Mouse (Mus musculus): ENCODE data around the gene Lhx6.

Lhx6 gene

GRCm38 (mm10) chr2:36093301-36093700, 11.9 kb downstream of the Lhx6 start:
- DNase-seq (ENCODE audit: low spot score) = no peak

GRCm38 (mm10) chr2:36092748-36093147, 12.5 kb downstream of the Lhx6 start:
- DNase-seq (ENCODE audit: low spot score) = no peak

GRCm38 (mm10) chr2:36090853-36091741, 14.1 kb downstream of the Lhx6 start:
- DNase-seq (ENCODE audit: low spot score) = peak; percentile 22

- no peak for DNase-seq (ENCODE audit: low spot score)
Measured at GRCm38 (mm10) chr2:36089190-36089589, 16.0 kb downstream of the Lhx6 start.

- DNase-seq (ENCODE audit: low spot score) = no peak
Measured at GRCm38 (mm10) chr2:36085041-36085440, 20.2 kb downstream of the Lhx6 start.

GRCm38 (mm10) chr2:36082802-36083580, 22.2 kb downstream of the Lhx6 start:
- no peak for DNase-seq (ENCODE audit: low spot score)

- no peak for DNase-seq (ENCODE audit: low spot score)
Measured at GRCm38 (mm10) chr2:36081446-36081845, 23.8 kb downstream of the Lhx6 start.

GRCm38 (mm10) chr2:36077160-36077761, 27.9 kb downstream of the Lhx6 start:
- no peak for DNase-seq (ENCODE audit: low spot score)

- no peak for DNase-seq (ENCODE audit: low spot score)
Measured at GRCm38 (mm10) chr2:36075210-36075609, 30.0 kb downstream of the Lhx6 start.

- DNase-seq (ENCODE audit: low spot score) = no peak
Measured at GRCm38 (mm10) chr2:36073781-36074180, 31.4 kb downstream of the Lhx6 start.

- no peak for DNase-seq (ENCODE audit: low spot score)
Measured at GRCm38 (mm10) chr2:36071660-36072305, 33.4 kb downstream of the Lhx6 start.

- no peak for DNase-seq (ENCODE audit: low spot score)
Measured at GRCm38 (mm10) chr2:36067132-36067531, 38.1 kb downstream of the Lhx6 start.

GRCm38 (mm10) chr2:36061409-36061808, 43.8 kb downstream of the Lhx6 start:
- DNase-seq (ENCODE audit: low spot score) = no peak

GRCm38 (mm10) chr2:36056248-36056647, 49.0 kb downstream of the Lhx6 start:
- no peak for DNase-seq (ENCODE audit: low spot score)

GRCm38 (mm10) chr2:36053249-36053648, 52.0 kb downstream of the Lhx6 start:
- no peak for DNase-seq (ENCODE audit: low spot score)

- DNase-seq (ENCODE audit: low spot score) = no peak
Measured at GRCm38 (mm10) chr2:36049567-36049954, 55.6 kb downstream of the Lhx6 start.

GRCm38 (mm10) chr2:36048748-36049566, 56.3 kb downstream of the Lhx6 start, which contains the start of the genes Ndufa8 and Morn5:
Gene Ndufa8, minus strand, starts transcription at chr2:36049406.
Gene Morn5, plus strand, starts transcription at chr2:36049458.
- peak; percentile 97 for DNase-seq (ENCODE audit: low spot score)

- no peak for DNase-seq (ENCODE audit: low spot score)
Measured at GRCm38 (mm10) chr2:36048164-36048563, 57.0 kb downstream of the Lhx6 start.

GRCm38 (mm10) chr2:36040872-36041271, 64.3 kb downstream of the Lhx6 start:
- no peak for DNase-seq (ENCODE audit: low spot score)

GRCm38 (mm10) chr2:36039297-36039985, 65.8 kb downstream of the Lhx6 start:
- no peak for DNase-seq (ENCODE audit: low spot score)
